Mouse (Mus musculus) C2C12 (cell line): ENCODE results near the gene Rnf135. TPM values are rescaled to one million over a fixed set of nuclear protein-coding genes. Genes with fewer than 3 reads are reported as not detected.

ENCODE experiments used
- H3K27me3 ChIP-seq: one replicate; pipeline ENCODE4 v1.6.1; 2011; ENCODE audit not compliant: control insufficient read depth, insufficient read depth, insufficient read length
- H3K36me3 ChIP-seq: one replicate; pipeline ENCODE4 v1.6.1; 2011; ENCODE audit not compliant: control insufficient read depth, insufficient read depth
- H3K4me3 ChIP-seq: one replicate; pipeline ENCODE4 v1.5.1; 2011; ENCODE audit warnings: mild to moderate bottlenecking, control low read depth; ENCODE audit not compliant: poor library complexity, insufficient read depth, severe bottlenecking
- H3K79me2 ChIP-seq: one replicate; pipeline ENCODE4 v1.6.1; 2011; ENCODE audit not compliant: control insufficient read depth, insufficient read depth
- H3K79me3 ChIP-seq: one replicate; pipeline ENCODE4 v1.6.1; 2011; ENCODE audit warnings: low read depth, control low read depth
- H3ac ChIP-seq: one replicate; pipeline ENCODE3; 2011; ENCODE audit warnings: low read depth; ENCODE audit not compliant: control insufficient read depth, insufficient read length
- CEBPB ChIP-seq: IDR thresholded peaks from one replicate; pipeline ENCODE4 v1.6.1; 2011; ENCODE audit warnings: low read depth, mild to moderate bottlenecking, control low read depth, moderate library complexity
- CTCF ChIP-seq: IDR thresholded peaks from one replicate; pipeline ENCODE4 v1.5.1; 2011; ENCODE audit not compliant: control insufficient read depth, insufficient read depth, insufficient read length
- FOSL1 ChIP-seq: IDR thresholded peaks from one replicate; pipeline ENCODE4 v1.8.0; 2011; ENCODE audit warnings: mild to moderate bottlenecking, low read length; ENCODE audit not compliant: poor library complexity, insufficient read depth, severe bottlenecking
- MAX ChIP-seq: IDR thresholded peaks from one replicate; pipeline ENCODE4 v1.6.1; 2011; ENCODE audit warnings: mild to moderate bottlenecking, control low read depth
- MYOD1 ChIP-seq: IDR thresholded peaks from one replicate; pipeline ENCODE4 v1.6.1; 2011; ENCODE audit warnings: low read depth; ENCODE audit not compliant: control insufficient read depth, insufficient read length
- MYOG ChIP-seq: IDR thresholded peaks from one replicate; pipeline ENCODE4 v1.6.1; 2011; ENCODE audit not compliant: control insufficient read depth, insufficient read length; ENCODE audit errors: extremely low read depth
- USF1 ChIP-seq: IDR thresholded peaks from one replicate; pipeline ENCODE4 v1.6.1; 2011; ENCODE audit warnings: low read depth, mild to moderate bottlenecking, control low read depth, moderate library complexity
- polyA plus RNA-seq: library from polyadenylated mRNA; unstranded; fragments of >200 nt; fragmentation: generic; extraction: Trizol; gene quantifications from one replicate; pipeline ENCODE4 v1.2.1, GENCODE M21; 2012; ENCODE audit warnings: missing spikeins

Rnf135 gene
- polyA plus RNA-seq, 1 experiment: 3.6 TPM

DNA sequence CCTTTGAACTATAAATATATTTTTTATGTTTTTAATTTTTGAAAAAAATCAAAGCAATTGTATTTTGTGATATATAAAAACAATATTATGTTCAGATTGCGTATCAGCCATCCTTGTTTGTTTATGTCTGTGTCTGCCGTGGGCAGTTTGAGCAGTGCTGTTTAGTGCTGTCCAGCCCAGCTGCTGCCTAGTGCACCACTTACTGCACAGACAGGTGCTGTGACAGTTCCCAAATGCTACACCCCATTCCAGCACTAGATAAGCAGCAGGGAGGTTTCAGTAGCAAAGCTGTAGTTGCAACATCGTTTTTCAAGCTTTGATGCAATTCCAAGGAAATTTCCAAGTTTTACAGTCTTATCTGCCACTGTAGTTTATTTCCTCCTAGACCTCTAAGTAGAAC, 53.6 kb downstream of the Rnf135 start:
- no peaks in the 10 kb centered on the region for H3K79me2 ChIP-seq
- peaks cover 74% of the 10 kb centered on the region for H3K36me3 ChIP-seq
- H3K4me3 ChIP-seq: no peak overlapping the region
- no peak overlapping the region for H3ac ChIP-seq
- no peaks in the 10 kb centered on the region for H3K27me3 ChIP-seq
- TF ChIP-seq MYOG (no peak), CTCF (no peak), FOSL1 (no peak), MYOD1 (no peak), CEBPB (no peak), USF1 (no peak), MAX (no peak)
- no peaks in the 10 kb centered on the region for H3K79me3 ChIP-seq

GRCm38 (mm10) chr11:80238306-80238705, 54.7 kb downstream of the Rnf135 start:
- no peak for TF ChIP-seq CTCF
- no peak for TF ChIP-seq USF1
- no peak for TF ChIP-seq MYOD1
- TF ChIP-seq MAX: no peak
- Histone ChIP-seq H3K79me3 (no peaks in the 10 kb centered on the region), H3K36me3 (peaks cover 80% of the 10 kb centered on the region), H3K79me2 (no peaks in the 10 kb centered on the region), H3K4me3 (no peak overlapping the region), H3ac (no peak overlapping the region), H3K27me3 (no peaks in the 10 kb centered on the region)

DNA sequence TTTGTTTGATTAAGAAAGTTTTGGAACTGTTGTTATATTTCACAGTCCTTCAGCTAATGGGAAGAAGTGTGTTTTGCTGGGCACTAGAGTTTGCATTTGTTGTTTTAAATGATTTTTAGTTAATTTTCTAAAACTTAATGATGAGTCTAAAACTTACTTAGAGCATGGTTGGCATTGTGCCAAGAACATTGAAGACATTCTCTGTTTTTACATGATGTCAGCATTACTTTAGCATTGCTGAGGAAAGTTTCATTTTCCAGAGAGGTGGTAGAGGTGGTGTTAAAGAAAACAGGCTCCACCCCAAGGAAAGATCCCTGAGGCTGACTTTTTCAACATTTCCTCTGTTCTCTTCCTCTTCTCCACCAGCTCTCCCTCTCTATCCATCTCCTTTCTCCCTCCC, 63.4 kb downstream of the Rnf135 start:
- Histone ChIP-seq H3K36me3 (peaks cover 95% of the 10 kb centered on the region), H3ac (no peak overlapping the region), H3K27me3 (no peaks in the 10 kb centered on the region), H3K79me2 (no peaks in the 10 kb centered on the region), H3K4me3 (no peak overlapping the region), H3K79me3 (no peaks in the 10 kb centered on the region)
- TF ChIP-seq MAX: no peak
- no peak for TF ChIP-seq MYOD1
- TF ChIP-seq FOSL1: no peak
- no peak for TF ChIP-seq MYOG

DNA sequence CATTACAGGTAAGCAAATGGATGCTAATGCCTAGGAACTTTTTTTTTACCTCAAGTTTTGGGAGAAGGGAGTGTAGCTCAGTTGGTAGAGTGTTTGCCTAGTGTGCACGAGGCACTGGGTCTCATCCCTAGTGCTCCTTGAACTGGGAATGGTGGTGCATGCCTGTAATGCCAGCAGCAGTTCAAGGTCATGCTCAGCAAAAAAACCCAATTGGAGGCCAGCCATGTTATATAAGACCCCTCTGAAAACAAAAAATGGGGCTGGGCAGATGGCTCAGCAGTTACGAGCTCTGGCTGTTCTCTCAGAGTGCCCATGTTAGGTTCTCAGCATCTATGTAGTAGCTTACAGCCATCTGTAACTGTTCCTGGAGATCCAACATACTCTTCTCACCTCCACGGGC, 64.9 kb downstream of the Rnf135 start:
- Histone ChIP-seq H3ac (no peak overlapping the region), H3K36me3 (peaks cover 94% of the 10 kb centered on the region), H3K27me3 (no peaks in the 10 kb centered on the region), H3K4me3 (no peak overlapping the region), H3K79me3 (no peaks in the 10 kb centered on the region), H3K79me2 (no peaks in the 10 kb centered on the region)
- TF ChIP-seq MAX (no peak), CEBPB (no peak), MYOG (no peak), FOSL1 (no peak), MYOD1 (no peak), USF1 (no peak), CTCF (no peak)

Other genes with a start within 250 kb of the Rnf135 start
- gene Utp6, start 221.5 kb upstream of the Rnf135 start, polyA plus RNA-seq: 23.5 TPM
- gene Suz12, start 190.7 kb upstream of the Rnf135 start, polyA plus RNA-seq: 11.4 TPM
- gene Crlf3, start 102.9 kb upstream of the Rnf135 start, polyA plus RNA-seq: 18.0 TPM
- 1.9 TPM for gene Atad5, start 94.5 kb upstream of the Rnf135 start, polyA plus RNA-seq
- gene Tefm, start 41.7 kb upstream of the Rnf135 start, polyA plus RNA-seq: 11.5 TPM
- 0.04 TPM for gene Adap2, start 29.7 kb upstream of the Rnf135 start, polyA plus RNA-seq
- gene Rhot1, start 25.2 kb downstream of the Rnf135 start, polyA plus RNA-seq: 15.8 TPM
- 0.22 TPM for gene Rhbdl3, start 117.1 kb downstream of the Rnf135 start, polyA plus RNA-seq
- gene 5730455P16Rik, start 194.2 kb downstream of the Rnf135 start, polyA plus RNA-seq: 4.3 TPM
- 92.9 TPM for gene Zfp207, start 199.4 kb downstream of the Rnf135 start, polyA plus RNA-seq
- 82.9 TPM for gene Psmd11, start 244.8 kb downstream of the Rnf135 start, polyA plus RNA-seq